Mouse (Mus musculus) left cerebral cortex, adult 2 months (tissue): Measurements from ENCODE around the gene Slc7a7. TPM values are rescaled to one million over a fixed set of nuclear protein-coding genes. Genes with fewer than 3 reads are reported as not detected.

Experiments
- DNase-seq, 2 experiments: peaks; one replicate each; pipeline ENCODE4 v3.0.0; 2021 to 2022; ENCODE audit warnings: low spot score in 2 of 2, mixed read lengths in 1 of 2; ENCODE audit errors: extremely low spot score in 1 of 2
- H3K27ac ChIP-seq: fragments of 200-600 bp; 2 replicates; pipeline ENCODE4 v1.8.1; 2022
- H3K4me3 ChIP-seq: fragments of 200-600 bp; 2 replicates; pipeline ENCODE4 v1.8.1; 2022
- CTCF ChIP-seq: fragments of 200-600 bp; IDR thresholded peaks from 2 replicates; pipeline ENCODE4 v1.8.1; 2022; ENCODE audit warnings: antibody characterized with exemption, mild to moderate bottlenecking, moderate library complexity
- intact Hi-C: fragments of 180-260 bp; cut with DNase I; formaldehyde crosslinking; loops from one replicate; pipeline ENCODE4 v1.15.1; 2025
- total RNA-seq, 2 experiments: library from RNA; stranded (reverse); gene quantifications; 2 replicates each; pipeline ENCODE4 v1.2.3; 2021

Slc7a7 gene
- total RNA-seq, 2 experiments from 2014 or later, result 1.6 to 3.4 TPM

DNA sequence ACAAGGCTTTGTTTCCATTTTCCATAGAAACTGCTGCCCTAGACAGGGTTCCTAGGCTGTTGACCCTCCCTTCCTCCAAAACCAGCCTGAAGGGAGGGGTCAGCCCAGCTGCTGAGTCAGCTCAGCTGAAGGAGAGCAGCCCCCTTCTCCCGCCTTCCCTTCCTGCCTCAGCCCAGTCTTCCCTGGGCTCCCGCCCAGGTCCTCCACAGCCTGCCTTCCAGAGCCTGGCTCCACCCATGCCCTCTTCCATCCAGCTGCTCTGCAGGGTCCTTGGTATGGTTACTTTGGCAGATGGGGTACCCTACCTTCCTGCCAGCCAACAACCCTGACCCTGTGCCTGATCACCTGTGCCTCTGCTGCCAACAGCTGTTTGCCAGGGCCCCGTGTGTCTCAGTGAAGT is 25.6 kb upstream of the Slc7a7 start:
- no peak for DNase-seq
- intact Hi-C loops, result no loop called here
- no peak for TF ChIP-seq CTCF
- no peak overlapping the region for H3K27ac ChIP-seq
- H3K4me3 ChIP-seq, result no peak overlapping the region

DNA sequence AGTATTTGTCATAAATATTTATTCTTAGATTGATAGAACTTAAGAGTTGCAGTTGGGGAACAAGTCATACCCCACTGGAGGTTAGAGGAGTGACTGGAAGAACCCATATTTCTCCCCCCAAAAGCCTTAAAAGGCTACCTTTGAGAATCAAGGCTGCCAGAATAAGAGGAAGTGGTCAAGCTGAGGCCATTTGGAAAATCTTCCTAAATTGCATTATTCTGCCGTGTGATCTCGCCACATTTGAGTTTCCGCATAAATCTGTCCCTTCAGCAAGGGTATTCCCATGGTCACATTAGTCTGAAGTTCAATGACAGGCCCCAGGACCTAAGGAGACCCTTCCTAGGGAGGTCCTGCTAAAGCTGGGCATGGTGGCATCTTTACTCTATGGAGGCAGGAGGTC is 25.0 kb upstream of the Slc7a7 start:
- no peak overlapping the region for H3K27ac ChIP-seq
- intact Hi-C loops, result no loop called here
- TF ChIP-seq CTCF, result no peak
- no peak overlapping the region for H3K4me3 ChIP-seq
- no peak for DNase-seq

DNA sequence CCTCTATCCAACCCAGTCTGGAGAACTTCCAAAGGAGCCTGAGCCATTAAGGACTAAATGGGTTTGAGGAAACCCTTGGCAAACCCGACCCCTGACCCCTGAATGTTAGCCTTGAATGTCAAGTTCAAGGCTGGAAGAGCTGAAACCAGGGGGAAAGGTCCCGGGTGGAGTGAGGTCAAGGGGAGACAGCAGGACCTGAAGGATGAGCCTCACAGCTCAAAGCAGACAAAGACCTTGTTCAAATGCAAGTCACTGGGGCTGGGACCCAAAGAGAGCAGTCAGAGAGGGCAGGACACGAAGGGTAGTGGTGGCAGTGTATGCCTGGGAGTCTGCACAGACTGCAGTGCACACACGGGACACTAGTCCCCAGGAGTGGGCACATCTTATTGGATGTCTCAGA is 23.8 kb upstream of the Slc7a7 start:
- Histone ChIP-seq H3K27ac (no peak overlapping the region), H3K4me3 (no peak overlapping the region)
- DNase-seq, result no peak
- intact Hi-C loops, result no loop called here
- TF ChIP-seq CTCF, result no peak

DNA sequence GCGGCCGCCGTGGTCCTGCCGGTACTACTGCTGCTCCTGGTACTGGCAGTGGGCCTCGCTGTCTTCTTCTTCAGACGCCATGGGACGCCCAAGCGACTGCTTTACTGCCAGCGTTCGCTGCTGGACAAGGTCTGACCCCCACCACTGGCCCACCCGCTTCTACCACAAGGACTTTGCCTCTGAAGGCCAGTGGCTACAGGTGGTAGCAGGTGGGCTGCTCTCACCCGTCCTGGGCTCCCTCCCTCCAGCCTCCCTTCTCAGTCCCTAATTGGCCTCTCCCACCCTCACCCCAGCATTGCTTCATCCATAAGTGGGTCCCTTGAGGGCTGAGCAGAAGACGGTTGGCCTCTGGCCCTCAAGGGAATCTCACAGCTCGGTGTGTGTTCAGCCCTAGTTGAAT is 23.0 kb upstream of the Slc7a7 start:
- no peak for TF ChIP-seq CTCF
- intact Hi-C loops, result no loop called here

DNA sequence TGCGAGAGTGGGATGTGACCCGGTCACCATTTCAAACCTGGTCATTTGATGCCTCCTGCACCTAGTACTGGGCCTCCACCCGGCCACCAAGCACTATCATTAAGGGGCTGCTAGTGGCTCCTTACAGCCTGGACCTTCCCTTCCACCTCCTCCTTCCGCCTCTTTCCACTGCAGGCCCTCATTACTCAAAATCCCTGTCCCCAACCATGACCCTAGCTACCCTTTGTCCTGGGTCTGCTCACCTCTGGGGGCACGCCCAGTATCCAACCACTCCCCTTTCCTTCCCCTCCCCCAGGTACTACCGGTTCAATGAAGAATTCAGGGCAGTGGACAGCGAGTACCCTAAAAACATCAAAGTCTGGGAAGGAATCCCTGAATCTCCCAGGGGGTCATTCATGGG is 22.0 kb upstream of the Slc7a7 start:
- intact Hi-C loops, result no loop called here
- no peak overlapping the region for H3K27ac ChIP-seq
- no peak for DNase-seq
- TF ChIP-seq CTCF, result no peak
- no peak overlapping the region for H3K4me3 ChIP-seq

More for the DNA sequence above, 23.0 kb upstream of the Slc7a7 start:
- no peak overlapping the region for H3K27ac ChIP-seq
- no peak overlapping the region for H3K4me3 ChIP-seq
- no peak for DNase-seq

DNA sequence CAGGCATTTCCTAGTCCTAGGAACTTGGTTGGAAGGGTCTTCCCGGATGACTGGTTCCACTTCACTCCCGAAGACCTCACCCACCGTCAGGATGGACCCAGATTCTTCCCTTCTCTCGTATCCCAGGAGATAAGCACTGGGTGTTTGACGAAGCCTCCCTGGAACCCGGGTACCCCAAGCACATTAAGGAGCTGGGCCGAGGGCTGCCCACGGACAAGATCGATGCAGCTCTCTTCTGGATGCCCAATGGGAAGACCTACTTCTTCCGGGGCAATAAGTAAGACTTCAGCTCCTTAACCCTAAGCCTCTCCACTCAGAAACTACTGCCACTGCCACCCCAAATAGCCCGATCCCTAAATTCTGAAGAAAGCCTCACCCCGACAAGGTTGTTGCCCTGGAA is 21.6 kb upstream of the Slc7a7 start:
- DNase-seq, result no peak
- H3K27ac ChIP-seq, result no peak overlapping the region
- intact Hi-C loops, result no loop called here
- H3K4me3 ChIP-seq, result no peak overlapping the region
- TF ChIP-seq CTCF, result no peak

DNA sequence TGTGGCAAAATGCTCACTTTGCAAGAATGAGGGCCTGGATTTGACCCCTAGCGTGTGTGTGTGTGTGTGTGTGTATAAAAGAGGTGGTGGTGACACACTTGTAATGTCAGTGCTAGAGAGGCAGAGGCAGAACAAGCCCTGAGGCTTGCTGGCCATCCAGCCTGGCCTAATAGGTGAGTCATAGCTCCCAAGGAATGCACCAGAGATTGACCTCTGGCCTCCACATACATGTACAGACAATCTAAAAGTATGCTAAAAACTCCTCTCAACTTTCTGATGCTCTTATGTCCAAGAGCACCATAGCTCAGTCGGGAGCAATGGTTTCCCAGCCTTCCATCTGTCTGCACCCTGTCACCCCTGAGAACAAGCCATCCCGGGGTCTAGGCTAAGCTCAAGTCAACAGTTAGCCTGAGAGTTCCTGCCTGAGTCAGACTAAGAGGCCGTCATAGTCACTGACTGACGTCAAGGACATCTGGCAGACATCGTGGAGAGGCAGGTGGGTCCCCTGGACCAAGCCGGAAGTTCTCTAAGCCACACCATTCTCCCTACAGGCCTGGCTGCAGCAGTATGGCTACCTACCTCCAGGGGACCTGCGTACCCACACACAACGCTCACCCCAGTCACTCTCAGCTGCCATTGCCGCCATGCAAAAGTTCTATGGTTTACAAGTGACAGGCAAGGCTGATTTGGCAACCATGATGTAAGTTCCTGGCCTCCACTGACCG is 17.8 kb upstream of the Slc7a7 start:
- no peak for TF ChIP-seq CTCF
- intact Hi-C loops, result no loop called here
- Histone ChIP-seq H3K4me3 (no peak overlapping the region), H3K27ac (no peak overlapping the region)
- DNase-seq, result no peak

DNA sequence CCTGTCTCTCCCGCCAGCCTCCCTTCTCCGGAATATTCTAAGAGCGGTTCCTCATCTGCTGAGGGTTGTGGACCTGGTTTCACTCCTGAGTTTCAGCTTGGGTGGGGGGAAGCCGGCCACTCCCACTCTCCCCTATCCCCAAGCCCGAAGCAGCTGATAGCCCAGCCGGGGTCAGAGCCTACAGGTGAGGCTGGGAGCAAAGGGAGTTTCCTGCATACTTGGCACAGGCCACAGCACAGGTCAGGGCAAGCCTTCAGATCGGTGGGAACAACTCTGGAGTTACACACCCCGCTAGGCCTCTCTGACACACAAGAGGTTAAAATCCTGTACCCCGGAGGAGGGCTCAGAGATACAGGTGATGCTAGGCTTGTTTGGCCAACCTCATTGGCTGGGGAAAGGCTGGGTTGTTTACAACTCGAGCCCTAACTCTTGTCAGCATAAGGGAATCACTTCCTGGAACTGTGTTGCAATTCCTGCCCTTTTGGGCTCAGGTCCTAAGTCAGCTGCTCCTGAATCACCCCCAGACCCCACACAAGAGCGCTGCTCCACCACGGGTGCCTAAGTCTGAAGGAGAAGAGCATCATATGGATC is 16.5 kb upstream of the Slc7a7 start:
- H3K27ac ChIP-seq, result no peak overlapping the region; the same call in 1 of the 2 replicates

DNA sequence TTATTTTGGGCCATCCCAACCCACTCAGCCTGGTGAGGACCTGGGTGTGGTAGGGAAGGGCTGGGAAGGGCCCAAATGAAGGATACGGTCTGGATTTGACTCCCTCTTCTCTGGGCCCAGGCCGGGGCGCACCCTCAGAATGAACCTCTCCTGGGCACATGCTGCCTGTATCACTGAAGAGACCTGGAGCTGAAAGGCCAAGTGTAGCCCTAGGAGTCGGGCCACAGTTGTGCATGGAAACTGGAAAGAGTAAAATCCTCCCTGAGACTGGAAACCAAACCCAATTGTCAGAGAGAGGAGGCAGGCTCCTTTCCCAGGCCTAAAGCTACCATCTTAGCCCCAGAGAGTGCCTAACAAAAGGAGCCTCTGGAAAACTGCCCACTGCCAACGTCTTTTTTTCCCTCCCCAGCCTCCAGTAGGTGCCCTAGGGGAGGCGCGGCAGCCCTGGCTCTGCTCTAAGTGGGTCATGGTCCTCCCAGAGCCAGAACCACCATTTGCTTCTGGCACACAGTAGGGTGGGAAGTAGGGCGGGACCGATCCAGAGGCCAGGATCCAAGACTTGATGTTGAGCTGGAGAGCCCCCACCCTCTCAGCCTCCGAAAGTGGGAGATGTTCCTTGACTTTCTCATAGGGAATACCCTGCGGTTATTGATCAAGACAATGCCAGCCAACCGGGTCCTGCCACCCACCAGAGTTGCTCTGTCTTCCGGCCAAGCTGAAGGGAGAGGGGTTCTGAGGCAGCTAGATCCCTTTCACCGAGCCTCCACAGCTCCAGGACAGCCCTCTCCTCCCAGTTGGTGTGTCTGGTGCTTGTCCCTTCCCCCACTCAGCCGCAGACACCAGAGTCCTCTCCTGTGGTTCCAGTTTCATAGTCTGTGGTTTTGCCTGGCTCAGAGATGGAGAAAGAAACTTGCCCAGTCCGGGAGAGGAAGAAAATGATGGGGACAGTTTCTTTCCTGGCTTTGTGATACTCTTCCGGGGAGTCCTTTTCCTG is 15.6 kb upstream of the Slc7a7 start:
- Histone ChIP-seq H3K4me3 (peak overlapping the region; percentile 47), H3K27ac (peak overlapping the region; percentile 6; the same call in 1 of the 2 replicates)
- peak in 1 of 2 experiments; percentile 42 for DNase-seq
- no peak for TF ChIP-seq CTCF
- intact Hi-C loops, result no loop called here

More for the DNA sequence above, 16.5 kb upstream of the Slc7a7 start:
- intact Hi-C loops, result no loop called here
- no peak for TF ChIP-seq CTCF
- no peak for DNase-seq
- H3K4me3 ChIP-seq, result no peak overlapping the region

DNA sequence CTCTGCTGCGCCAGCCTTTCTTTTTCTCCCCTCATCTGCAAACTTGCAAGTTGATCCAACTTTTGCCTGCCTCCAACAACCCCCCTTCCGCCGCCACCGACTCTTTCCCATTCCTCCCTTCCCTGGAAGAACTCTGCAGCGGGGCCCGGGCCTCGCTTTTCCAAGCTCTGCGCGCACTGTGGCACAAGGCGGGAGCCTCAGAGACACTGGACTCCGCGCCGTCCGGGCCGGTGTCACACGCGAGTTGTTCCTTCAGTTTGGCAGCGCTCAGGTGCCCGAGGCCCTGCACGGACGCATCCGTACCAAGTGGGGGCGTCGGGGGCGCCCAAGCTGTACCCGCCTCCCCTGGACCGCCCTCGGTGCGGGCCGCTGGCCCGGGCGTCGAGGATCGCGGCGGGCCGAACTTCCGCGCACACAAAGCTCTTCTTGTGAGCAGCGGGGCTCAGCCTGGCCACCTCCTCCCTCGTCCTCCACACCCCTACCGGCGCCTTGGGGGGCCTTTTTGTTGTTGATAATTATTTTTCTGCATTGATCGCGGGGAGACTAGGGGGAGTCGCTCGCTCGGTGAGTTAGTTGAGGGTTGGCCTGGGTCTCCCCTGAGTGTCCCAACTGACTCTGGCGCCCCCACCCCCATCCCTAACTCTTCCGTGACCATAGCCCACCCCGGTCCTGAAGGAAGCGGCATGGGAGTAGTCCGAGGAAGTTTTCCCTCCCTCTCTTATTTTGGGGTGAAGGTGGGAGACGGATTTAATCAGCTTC is 14.7 kb upstream of the Slc7a7 start:
- DNase-seq, result no peak
- Histone ChIP-seq H3K4me3 (peak overlapping the region; percentile 47), H3K27ac (peak overlapping the region; percentile 59)
- intact Hi-C loops, result no loop called here
- no peak for TF ChIP-seq CTCF

DNA sequence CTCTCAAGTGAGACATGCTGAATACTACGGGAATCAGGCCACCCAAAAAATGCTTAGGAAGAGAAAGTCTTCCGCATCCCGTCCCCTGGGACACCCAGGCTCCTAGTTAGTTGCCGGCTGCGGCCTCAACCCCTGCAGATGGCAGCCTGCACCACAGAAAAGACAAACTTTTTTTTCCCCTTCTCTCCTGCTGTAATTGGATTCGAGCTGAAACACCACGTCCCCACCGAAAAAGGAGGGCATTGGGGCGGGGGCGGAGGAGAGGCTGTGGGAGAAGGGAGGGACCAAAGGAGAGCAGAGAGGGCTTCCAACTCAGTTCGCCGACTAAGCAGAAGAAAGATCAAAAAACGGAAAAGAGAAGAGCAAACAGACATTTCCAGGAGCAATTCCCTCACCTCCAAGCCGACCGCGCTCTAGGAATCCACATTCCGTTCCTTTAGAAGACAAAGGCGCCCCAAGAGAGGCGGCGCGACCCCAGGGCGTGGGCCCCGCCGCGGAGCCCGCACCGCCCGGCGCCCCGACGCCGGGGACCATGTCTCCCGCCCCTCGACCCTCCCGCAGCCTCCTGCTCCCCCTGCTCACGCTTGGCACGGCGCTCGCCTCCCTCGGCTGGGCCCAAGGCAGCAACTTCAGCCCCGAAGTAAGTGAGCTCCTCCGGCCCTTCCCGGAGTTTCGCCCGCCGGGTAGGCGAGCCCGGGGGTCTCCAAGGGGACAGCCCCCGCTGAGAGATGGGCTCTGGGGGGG is 13.9 kb upstream of the Slc7a7 start, which contains the start of gene Mmp14:
Mmp14 (plus strand) TSS at position 279 of the 744 bp plus-strand sequence.
- peak within 1 kb of the TSS; percentile 59 for H3K27ac ChIP-seq
- peak; percentile 43 for DNase-seq
- intact Hi-C loops, result no loop called here
- peak within 1 kb of the TSS; percentile 47 for H3K4me3 ChIP-seq
- peak; percentile 29 for TF ChIP-seq CTCF
